Mouse (Mus musculus) CH12.LX (cell line): ENCODE measurements around the gene Tmem151b. TPM values are rescaled to one million over a fixed set of nuclear protein-coding genes. Genes with fewer than 3 reads are reported as not detected.

ENCODE experiments used
- DNase-seq: peaks from one replicate; pipeline ENCODE4 v3.0.0-alpha.2; 2013; ENCODE audit errors: extremely low read depth
- H3K27ac ChIP-seq: 2 replicates; pipeline ENCODE4 v1.5.1; 2012; ENCODE audit warnings: low read depth, mild to moderate bottlenecking, control low read depth, moderate library complexity; ENCODE audit not compliant: insufficient read depth
- H3K27me3 ChIP-seq: replicated peaks from 2 replicates; pipeline ENCODE3; 2012; ENCODE audit warnings: inconsistent platforms
- H3K36me3 ChIP-seq, 2 experiments: replicated peaks in 1 of 2; 2 replicates each; pipeline versions ENCODE3 to v1.6.1; 2012; ENCODE audit warnings: inconsistent platforms in 1 of 2, low read length in 1 of 2, mild to moderate bottlenecking in 1 of 2, mixed read lengths in 1 of 2, moderate library complexity in 1 of 2; ENCODE audit not compliant: control insufficient read depth in 1 of 2, insufficient read depth in 1 of 2
- H3K4me1 ChIP-seq, 2 experiments: 2 replicates each; pipeline ENCODE4 v1.6.1; 2012; ENCODE audit warnings: inconsistent platforms in 1 of 2, moderate library complexity in 1 of 2; ENCODE audit not compliant: insufficient read depth in 2 of 2, control insufficient read depth in 1 of 2
- H3K4me2 ChIP-seq: 2 replicates; pipeline ENCODE4 v1.6.1; 2012; ENCODE audit warnings: low read depth, mild to moderate bottlenecking, control low read depth; ENCODE audit not compliant: poor library complexity, insufficient read depth, severe bottlenecking
- H3K4me3 ChIP-seq, 3 experiments: fragments of 150-350 bp in 1 of 3; sonication (generic) in 1 of 3; replicated peaks in 1 of 3; 2 replicates each; pipeline versions ENCODE3 to v1.5.1; 2011 to 2012; ENCODE audit warnings: low read depth in 2 of 3, low read length in 2 of 3, mild to moderate bottlenecking in 2 of 3, moderate library complexity in 2 of 3, control low read depth in 1 of 3, improper control_type of control experiment in 1 of 3, inconsistent platforms in 1 of 3, mixed read lengths in 1 of 3; ENCODE audit not compliant: poor library complexity in 1 of 3
- H3K79me2 ChIP-seq: replicated peaks from 2 replicates; pipeline ENCODE4 v1.6.1; 2012; ENCODE audit warnings: mild to moderate bottlenecking, moderate library complexity; ENCODE audit not compliant: control insufficient read depth, poor library complexity, insufficient read depth, severe bottlenecking; ENCODE audit errors: extremely low read depth
- H3K9ac ChIP-seq: 2 replicates; pipeline ENCODE4 v1.6.1; 2012; ENCODE audit warnings: low read depth, mild to moderate bottlenecking, control low read depth, moderate library complexity; ENCODE audit not compliant: insufficient read depth
- H3K9me3 ChIP-seq: replicated peaks from 2 replicates; pipeline ENCODE3; 2012; ENCODE audit warnings: low read length, inconsistent platforms, mixed read lengths
- CHD1 ChIP-seq: IDR thresholded peaks from 2 replicates; pipeline ENCODE4 v1.6.1; 2012; ENCODE audit warnings: low read depth, low read length, improper control_type of control experiment, inconsistent platforms
- CHD2 ChIP-seq: IDR thresholded peaks from 2 replicates; pipeline ENCODE4 v1.6.1; 2011; ENCODE audit warnings: low read length, improper control_type of control experiment
- E2F4 ChIP-seq: IDR thresholded peaks from 2 replicates; pipeline ENCODE4 v1.6.1; 2011; ENCODE audit warnings: low read depth, low read length, improper control_type of control experiment; ENCODE audit not compliant: insufficient replicate concordance
- ELF1 ChIP-seq: IDR thresholded peaks from 2 replicates; pipeline ENCODE4 v1.6.1; 2014; ENCODE audit warnings: low read depth, mild to moderate bottlenecking, inconsistent platforms, low read length, improper control_type of control experiment
- ETS1 ChIP-seq: conservative IDR thresholded peaks from 2 replicates; pipeline ENCODE4 v1.6.1; 2012; ENCODE audit warnings: low read depth, mild to moderate bottlenecking, inconsistent platforms, low read length, improper control_type of control experiment, moderate library complexity
- HCFC1 ChIP-seq: IDR thresholded peaks from 2 replicates; pipeline ENCODE4 v1.6.1; 2012; ENCODE audit warnings: low read depth, mild to moderate bottlenecking, inconsistent platforms, low read length, improper control_type of control experiment
- IRF4 ChIP-seq: IDR thresholded peaks from 2 replicates; pipeline ENCODE4 v1.6.1; 2014; ENCODE audit warnings: low read depth, mild to moderate bottlenecking, inconsistent platforms, low read length, improper control_type of control experiment
- MAZ ChIP-seq: IDR thresholded peaks from 2 replicates; pipeline ENCODE4 v1.6.1; 2012; ENCODE audit warnings: low read depth, mild to moderate bottlenecking, inconsistent platforms, low read length, improper control_type of control experiment, moderate library complexity
- MEF2A ChIP-seq: IDR thresholded peaks from 2 replicates; pipeline ENCODE4 v1.6.1; 2014; ENCODE audit warnings: low read depth, mild to moderate bottlenecking, inconsistent platforms, low read length, improper control_type of control experiment, borderline replicate concordance
- MXI1 ChIP-seq: IDR thresholded peaks from 2 replicates; pipeline ENCODE4 v1.6.1; 2011; ENCODE audit warnings: mild to moderate bottlenecking, low read depth, low read length, improper control_type of control experiment
- MYC ChIP-seq: IDR thresholded peaks from 2 replicates; pipeline ENCODE4 v1.6.1; 2011; ENCODE audit warnings: low read depth, mild to moderate bottlenecking, improper control_type of control experiment, low read length
- NRF1 ChIP-seq: IDR thresholded peaks from 2 replicates; pipeline ENCODE4 v1.6.1; 2014; ENCODE audit warnings: low read depth, mild to moderate bottlenecking, inconsistent platforms, low read length, improper control_type of control experiment, moderate library complexity
- POLR2AphosphoS2 ChIP-seq: IDR thresholded peaks from 2 replicates; pipeline ENCODE4 v1.6.1; 2011; ENCODE audit warnings: low read depth, low read length, improper control_type of control experiment
- SIN3A ChIP-seq: IDR thresholded peaks from 2 replicates; pipeline ENCODE4 v1.6.1; 2012; ENCODE audit warnings: low read length, improper control_type of control experiment, inconsistent platforms
- SMC3 ChIP-seq: IDR thresholded peaks from 2 replicates; pipeline ENCODE4 v1.6.1; 2011; ENCODE audit warnings: low read depth, low read length, improper control_type of control experiment
- TBP ChIP-seq: conservative IDR thresholded peaks from 2 replicates; pipeline ENCODE4 v1.6.1; 2011; ENCODE audit warnings: low read depth, low read length, improper control_type of control experiment
- UBTF ChIP-seq: IDR thresholded peaks from 2 replicates; pipeline ENCODE4 v1.6.1; 2012; ENCODE audit warnings: low read depth, mild to moderate bottlenecking, inconsistent platforms, low read length, improper control_type of control experiment, moderate library complexity
- USF1 ChIP-seq: IDR thresholded peaks from 2 replicates; pipeline ENCODE4 v1.6.1; 2014; ENCODE audit warnings: low read depth, mild to moderate bottlenecking, inconsistent platforms, low read length, improper control_type of control experiment
- ZMIZ1 ChIP-seq: IDR thresholded peaks from 2 replicates; pipeline ENCODE4 v1.6.1; 2012; ENCODE audit warnings: low read depth, mild to moderate bottlenecking, inconsistent platforms, low read length, improper control_type of control experiment
- dilution Hi-C: fragments of 300-500 bp; cut with MboI; formaldehyde crosslinking; loops from 2 replicates; pipeline ENCODE4 v1.14.3; 2020; ENCODE audit warnings: low sequenced_read_pairs; ENCODE audit not compliant: extremely low pct_unique_long_range_greater_than_20kb, extremely low pct_ligation_motif_present
- in situ Hi-C: fragments of 300-500 bp; cut with MboI; formaldehyde crosslinking; loops from 3 replicates; pipeline ENCODE4 v1.14.3; 2019; ENCODE audit warnings: low sequenced_read_pairs, low pct_ligation_motif_present, low pct_unique_long_range_greater_than_20kb, mixed read lengths
- polyA plus RNA-seq: library from polyadenylated mRNA; unstranded; fragments of >175 nt; gene quantifications from 2 replicates; pipeline ENCODE4 v1.2.1, GENCODE M21; 2012; ENCODE audit warnings: low read depth; ENCODE audit not compliant: insufficient read length
- total RNA-seq, 2 experiments: library from RNA; depleted of rRNA; stranded (reverse); fragments of 300-350 nt in 1 of 2; fragments of >200 nt in 1 of 2; gene quantifications; 2 replicates each; pipeline ENCODE4 v1.2.3; 2012 to 2014

Gene Tmem151b
- total and polyA plus RNA-seq, 3 experiments, result 0.12 to 0.53 (median 0.42) TPM

DNA sequence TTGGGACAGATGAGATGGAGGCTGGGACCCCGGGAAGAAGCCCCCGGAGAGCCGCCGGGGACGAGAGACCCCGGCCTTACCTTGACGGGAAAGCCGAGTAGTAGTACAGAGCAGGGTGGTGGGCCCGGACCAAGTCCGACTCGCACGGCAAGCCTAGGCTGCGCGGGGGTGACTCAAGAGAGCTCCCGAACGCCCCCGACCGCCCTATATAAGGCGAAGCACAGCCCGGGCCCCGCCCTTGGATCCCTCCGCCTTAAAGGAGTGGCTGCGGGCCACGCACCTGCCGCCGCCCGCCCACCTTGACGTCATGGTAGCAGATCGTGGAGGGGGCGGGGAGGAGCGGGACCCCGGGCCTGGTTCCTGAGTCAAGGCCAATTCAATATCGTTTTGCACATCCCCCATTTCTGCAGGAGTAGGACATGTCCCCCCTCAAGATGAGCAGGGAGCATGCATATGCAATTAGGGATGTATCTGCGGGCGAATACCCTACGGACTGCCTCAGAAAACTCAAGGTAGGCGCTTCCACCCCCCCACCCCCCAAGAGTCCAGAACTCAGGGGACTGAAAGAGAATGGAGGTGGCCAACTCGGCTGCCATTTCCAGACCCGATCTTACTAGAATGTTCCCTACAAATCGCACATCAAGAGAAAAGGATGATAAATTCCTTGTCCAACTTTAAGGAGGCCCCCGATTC is 23.8 kb upstream of the Tmem151b start, which contains the start of gene Hsp90ab1 (continued):
- TF ChIP-seq E2F4 (no peak), CHD2 (peak; percentile 93), TBP (peak; percentile 97), MEF2A (0 out of 2 replicates have a peak, but pooled peaks have one; percentile 26)

DNA sequence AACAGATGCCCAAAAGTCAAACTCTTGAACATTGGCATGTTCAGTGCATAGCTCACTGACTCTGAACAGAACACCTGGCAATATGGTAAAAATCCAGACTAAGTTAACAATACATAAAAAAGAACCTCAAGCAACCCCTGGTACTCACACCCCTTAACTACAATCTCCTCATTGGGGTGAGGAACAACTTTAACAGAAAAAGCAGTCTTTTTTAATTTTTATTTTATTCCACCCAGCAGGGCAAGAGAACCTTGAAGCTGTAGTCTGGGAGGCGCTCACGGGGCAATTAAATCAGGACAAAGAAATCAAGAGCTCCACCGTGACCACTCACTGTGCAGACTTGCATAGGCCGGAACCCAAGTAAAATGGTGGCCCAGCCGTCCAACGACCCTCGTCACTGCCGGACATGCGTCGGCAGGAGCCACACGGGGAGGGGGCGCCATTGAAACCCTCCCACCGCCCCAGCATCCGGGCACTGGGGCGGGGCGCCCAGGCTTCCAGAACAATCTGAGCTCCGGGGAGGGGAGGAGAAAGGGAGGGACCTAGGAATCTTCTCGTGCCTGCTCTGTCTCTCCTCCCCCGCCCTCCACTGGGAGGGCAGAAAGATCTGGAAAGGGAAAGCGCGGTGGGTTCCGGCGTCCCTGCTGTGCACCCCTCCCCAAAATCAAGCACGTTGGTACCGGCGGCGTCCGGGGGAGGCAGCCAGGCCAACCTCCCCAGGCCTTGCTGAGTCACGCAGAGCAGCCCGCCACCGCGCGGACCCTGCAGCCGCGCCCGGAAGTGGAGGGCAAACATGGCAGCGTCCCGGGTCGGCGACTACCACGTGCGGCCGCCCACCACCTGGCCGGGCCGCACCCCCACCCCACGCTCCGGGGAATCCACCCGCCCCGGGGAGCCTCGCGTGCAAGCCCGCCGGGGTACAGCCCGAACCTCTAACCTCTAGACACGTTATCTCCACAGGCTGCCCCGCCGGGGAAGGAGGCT is 22.9 kb upstream of the Tmem151b start:
- peak; percentile 85 for DNase-seq
- dilution Hi-C loops (no loop called here), in situ Hi-C loops (no loop called here)
- Histone ChIP-seq H3K27me3 (no peaks in the 10 kb centered on the region), H3K4me1 (peaks cover 21 to 54% of the 10 kb centered on the region in 2 experiments)
- TF ChIP-seq CHD1 (peak; percentile 50; the same call in 1 of the 2 replicates), ETS1 (no peak; the same call in 1 of the 2 replicates), SIN3A (peak; percentile 90), MXI1 (peak; percentile 92; the same call in 1 of the 2 replicates), ELF1 (peak; percentile 76), ZMIZ1 (no peak; the same call in 1 of the 2 replicates), MAZ (0 out of 2 replicates have a peak, but pooled peaks have one; percentile 51), SMC3 (no peak), MYC (peak; percentile 33), POLR2AphosphoS2 (peak; percentile 21; the same call in 1 of the 2 replicates), NRF1 (peak; percentile 71), HCFC1 (peak; percentile 62; the same call in 1 of the 2 replicates), UBTF (peak; percentile 77), USF1 (no peak), IRF4 (peak; percentile 12; the same call in 1 of the 2 replicates)
- TF ChIP-seq, all 38 proteins: peak for 11
- peak overlapping the region; percentile 83 to 93 (median 84) for H3K4me3 ChIP-seq
- peak overlapping the region; percentile 90 for H3K4me2 ChIP-seq
- H3K9me3 ChIP-seq, result no peaks in the 10 kb centered on the region
- H3K79me2 ChIP-seq, result peaks cover 46% of the 10 kb centered on the region
- H3K36me3 ChIP-seq, result peaks cover 43 to 49% of the 10 kb centered on the region in 2 experiments
- H3K9ac ChIP-seq, result peak overlapping the region; percentile 99
- H3K27ac ChIP-seq, result peak overlapping the region; percentile 82
